Mouse (Mus musculus): ENCODE data around the gene B3glct.

DNA sequence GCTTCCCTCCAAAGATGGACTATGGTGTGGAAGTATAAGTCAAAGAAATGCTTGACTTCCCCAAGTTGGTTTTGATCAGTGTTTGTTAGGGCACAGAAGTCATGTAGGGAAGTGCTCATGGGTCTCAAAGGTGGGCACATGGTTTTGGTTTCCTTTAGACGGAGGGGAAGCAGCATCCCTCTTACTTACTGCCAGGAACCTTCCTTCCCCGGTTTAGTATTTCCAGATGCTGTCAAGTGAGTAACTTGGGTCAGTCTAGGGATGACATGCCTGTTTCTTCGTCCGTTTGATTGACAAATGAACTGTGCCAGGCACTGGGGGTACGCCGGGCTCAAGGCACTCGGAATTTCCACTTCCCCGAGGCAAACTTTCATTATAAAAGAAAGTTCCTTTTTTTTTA, 89.1 kb downstream of the B3glct start:
- TF ChIP-seq CTCF (IDR thresholded peaks at IDR 0.05; ENCODE audit: low read depth, low read length): no peak
- no peak for TF ChIP-seq POLR2A (IDR thresholded peaks at IDR 0.05; ENCODE audit: borderline replicate concordance, low read depth, low read length)
